Mouse (Mus musculus): ENCODE measurements at regions not wholly inside any gene's neighbourhood (a gene's known extent, or its start where the extent isn't known, plus 50 kb on each side); places are given as distances from the start of the nearest gene placed in this dataset.

DNA sequence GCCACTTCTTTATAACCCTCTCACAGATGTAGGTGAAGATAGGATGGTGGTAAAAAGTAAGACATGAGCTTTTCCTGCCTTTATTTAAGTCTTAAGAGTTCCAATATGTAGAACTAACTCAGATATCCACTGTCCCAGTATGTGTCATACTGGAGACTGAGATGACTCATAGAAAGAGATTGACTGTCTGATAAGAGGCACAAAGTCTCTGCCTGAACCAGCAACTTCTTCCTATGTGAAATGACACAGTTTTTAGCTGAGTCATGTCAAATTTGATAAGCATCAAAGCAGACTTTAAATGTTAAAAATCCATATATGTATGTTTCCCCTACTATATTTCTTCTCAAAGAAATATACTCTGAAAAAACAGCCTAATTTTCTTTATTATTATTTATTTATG, 216.6 kb downstream of the Col12a1 start:
- TF ChIP-seq CTCF (IDR thresholded peaks at IDR 0.05; ENCODE audit: borderline replicate concordance, insufficient read depth, low read length) (no peak), POLR2A (IDR thresholded peaks at IDR 0.05; ENCODE audit: low read depth, low read length) (no peak)

Data from embryonic fibroblast, embryonic 13.5 days (primary cell).